Mouse (Mus musculus) R1 (cell line): Measurements from ENCODE around the gene Chst5.

Experiments
- DNase-seq: peaks from one replicate; pipeline ENCODE4 v3.0.0-alpha.2; 2018; ENCODE audit warnings: low read depth, low spot score

The Chst5 gene

GRCm38 (mm10) chr8:111929648-111930344 is 19.5 kb upstream of the Chst5 start:
- DNase-seq = no peak

GRCm38 (mm10) chr8:111924976-111925375 is 14.7 kb upstream of the Chst5 start:
- DNase-seq = peak; percentile 92

- peak; percentile 91 for DNase-seq
Observed at GRCm38 (mm10) chr8:111923383-111923804, 13.1 kb upstream of the Chst5 start.

GRCm38 (mm10) chr8:111920971-111921370 is 10.7 kb upstream of the Chst5 start:
- DNase-seq = peak; percentile 84

- peak; percentile 84 for DNase-seq
Observed at GRCm38 (mm10) chr8:111919663-111920062, 9.4 kb upstream of the Chst5 start.

GRCm38 (mm10) chr8:111912860-111913432 is 2.7 kb upstream of the Chst5 start:
- peak; percentile 75 for DNase-seq

GRCm38 (mm10) chr8:111911572-111911971 is 1.3 kb upstream of the Chst5 start:
- no peak for DNase-seq

GRCm38 (mm10) chr8:111905500-111906121 is 4.6 kb downstream of the Chst5 start:
- peak; percentile 34 for DNase-seq

GRCm38 (mm10) chr8:111902080-111902479 is 8.2 kb downstream of the Chst5 start:
- peak; percentile 31 for DNase-seq

GRCm38 (mm10) chr8:111898586-111898985 is 11.7 kb downstream of the Chst5 start:
- DNase-seq = peak; percentile 85

- DNase-seq = peak; percentile 82
Observed at GRCm38 (mm10) chr8:111894955-111895354, 15.3 kb downstream of the Chst5 start.

GRCm38 (mm10) chr8:111892615-111893014 is 17.6 kb downstream of the Chst5 start:
- no peak for DNase-seq

- DNase-seq = peak; percentile 98
Observed at GRCm38 (mm10) chr8:111891983-111892382, 18.3 kb downstream of the Chst5 start.

GRCm38 (mm10) chr8:111890911-111891303 is 19.3 kb downstream of the Chst5 start:
- DNase-seq = peak; percentile 49

GRCm38 (mm10) chr8:111889931-111890910 is 20.0 kb downstream of the Chst5 start:
- DNase-seq = peak; percentile 69

GRCm38 (mm10) chr8:111888091-111888650 is 22.1 kb downstream of the Chst5 start:
- peak; percentile 93 for DNase-seq

GRCm38 (mm10) chr8:111887479-111887878 is 22.8 kb downstream of the Chst5 start:
- no peak for DNase-seq

- no peak for DNase-seq
Observed at GRCm38 (mm10) chr8:111883615-111884014, 26.6 kb downstream of the Chst5 start.

- peak; percentile 67 for DNase-seq
Observed at GRCm38 (mm10) chr8:111881591-111881990, 28.7 kb downstream of the Chst5 start.

GRCm38 (mm10) chr8:111877711-111878110 is 32.5 kb downstream of the Chst5 start:
- peak; percentile 94 for DNase-seq

GRCm38 (mm10) chr8:111876355-111876948 is 33.8 kb downstream of the Chst5 start, which contains the start of gene Tmem170:
Gene Tmem170, minus strand, starts transcription at chr8:111876750.
- peak; percentile 98 for DNase-seq
